9 mouse cellular contexts compared by ENCODE assay signal in genomic region chr8:104540710-104541514, GRCm38 (mm10). TPM values are rescaled to one million over a fixed set of nuclear protein-coding genes. Genes with fewer than 3 reads are reported as not detected.
DNase-seq lines count a peak whose midpoint lies in the region; ATAC-seq and TF ChIP-seq lines count a peak whose summit lies in the region.
"Had no signal": no experiment of that assay in that cellular context is flagged by ENCODE, and none has a peak within 500 bp of the region (broad histone marks: within the 10 kb centered on the region; RNA-seq: fewer than 3 reads in every experiment).

No protein-coding gene starts in this region.

- H3K4me2 ChIP-seq in liver, embryonic 11.5 days, result peak overlapping the region; percentile 84

- peak overlapping the region; percentile 82 for H3K4me3 ChIP-seq in gastrocnemius, adult 2 months
- peak overlapping the region; percentile 62 for H3K4me3 ChIP-seq in forebrain, embryonic 10.5 days
- H3K4me3 ChIP-seq in liver, embryonic 11.5 days (ENCODE audit: low read depth, low read length), result peak overlapping the region; percentile 51

- DNase-seq in gastrocnemius, adult 2 months, result peak; percentile 32
- no peak for DNase-seq in gastrocnemius, postnatal 4 days (ENCODE audit: low spot score in 2 of 2)
- DNase-seq in adrenal gland, postnatal 14 days, result peak; percentile 34
- DNase-seq in forebrain, embryonic 10.5 days (ENCODE audit: extremely low spot score, low spot score), result no peak
- DNase-seq in liver, embryonic 11.5 days (ENCODE audit: low spot score), result no peak
- peak; percentile 9 for DNase-seq in retina, postnatal 7 days (ENCODE audit: low read depth, low spot score)
- DNase-seq in spleen, postnatal 36 days (ENCODE audit: low spot score in 2 of 2), result no peak

- H3K9me3 ChIP-seq in forebrain, embryonic 10.5 days, result no peaks in the 10 kb centered on the region
- no peaks in the 10 kb centered on the region for H3K9me3 ChIP-seq in liver, embryonic 11.5 days (ENCODE audit: control insufficient read depth, low read length)

- intact Hi-C loops in gastrocnemius, adult 2 months (cut with DNase I), result no loop called here

- TF ChIP-seq CTCF in gastrocnemius, adult 2 months (IDR thresholded peaks at IDR 0.05), result no peak

- WGBS in forebrain, embryonic 10.5 days, result under 1% methylated on average over 76 of the region's 76 CpGs
- WGBS in liver, embryonic 11.5 days, result under 1% methylated on average over 71 of the region's 76 CpGs

- peaks cover 21% of the 10 kb centered on the region for H3K4me1 ChIP-seq in forebrain, embryonic 10.5 days
- peaks cover 5% of the 10 kb centered on the region; the same call in 1 of the 2 replicates for H3K4me1 ChIP-seq in liver, embryonic 11.5 days (replicated peaks; ENCODE audit: control insufficient read depth, insufficient read depth, low read length)

- H3K27ac ChIP-seq in gastrocnemius, adult 2 months, result peak overlapping the region; percentile 52; the same call in 1 of the 2 replicates
- peak overlapping the region; percentile 46; the same call in 1 of the 2 replicates for H3K27ac ChIP-seq in forebrain, embryonic 10.5 days
- H3K27ac ChIP-seq in liver, embryonic 11.5 days (ENCODE audit: low read depth, low read length), result no peak overlapping the region

- H3K36me3 ChIP-seq in forebrain, embryonic 10.5 days (replicated peaks), result no peaks in the 10 kb centered on the region
- no peaks in the 10 kb centered on the region for H3K36me3 ChIP-seq in liver, embryonic 11.5 days (ENCODE audit: control insufficient read depth, insufficient read depth, low read length)

- no peak overlapping the region for H3K9ac ChIP-seq in liver, embryonic 11.5 days (ENCODE audit: low read depth, low read length)

- ATAC-seq in inflammation-experienced regulatory T-cells, adult 6 months, result peak; percentile 21
- ATAC-seq in liver, embryonic 11.5 days (replicated peaks; ENCODE audit: low FRiP score), result peak; percentile 38; the same call in 1 of the 2 replicates

- peaks cover 85% of the 10 kb centered on the region for H3K27me3 ChIP-seq in forebrain, embryonic 10.5 days (ENCODE audit: poor library complexity, severe bottlenecking)
- H3K27me3 ChIP-seq in liver, embryonic 11.5 days (replicated peaks; ENCODE audit: control insufficient read depth, insufficient read depth, low read length), result peaks cover 67% of the 10 kb centered on the region

RNA-seq across cellular contexts. Expression of gene Car7, which starts 6.4 kb away (rescaled TPM):
- under 1 TPM; 0.98 to 0.99 TPM for total RNA-seq in gastrocnemius, adult 2 months (2021)
- under 1 TPM; 0.64 to 0.80 TPM for total RNA-seq in gastrocnemius, postnatal 4 days (2021)
- total RNA-seq in adrenal gland, postnatal 14 days (2021), result 4.0 and 4.1 TPM in 2 replicates
- polyA plus RNA-seq in forebrain, embryonic 10.5 days (2016; fragmentation: Nextera tagmentation; extraction: Ambion mirVana), result 1.1 and 1.3 TPM in 2 replicates
- 1 to 10 TPM; 3.3 to 5.5 (median 5.3) TPM for polyA plus RNA-seq in inflammation-experienced regulatory T-cells, adult 6 months (2017; shearing (Covaris generic))
- polyA plus RNA-seq in liver, embryonic 11.5 days (2014; fragmentation: Nextera tagmentation; extraction: Ambion mirVana), result 2.1 and 2.3 TPM in 2 replicates

RNA-seq across cellular contexts. Expression of gene Nae1, which starts 6.5 kb away (rescaled TPM):
- total RNA-seq in gastrocnemius, adult 2 months (2021), result 10 to 100 TPM; 26.1 to 28.3 TPM
- 10 to 100 TPM; 34.8 to 41.8 TPM for total RNA-seq in gastrocnemius, postnatal 4 days (2021)
- 30.2 and 31.1 TPM in 2 replicates for total RNA-seq in adrenal gland, postnatal 14 days (2021)
- polyA plus RNA-seq in forebrain, embryonic 10.5 days (2016; fragmentation: Nextera tagmentation; extraction: Ambion mirVana), result 133 and 146 TPM in 2 replicates
- polyA plus RNA-seq in inflammation-experienced regulatory T-cells, adult 6 months (2017; shearing (Covaris generic)), result 100 to 1,000 TPM in 1 of 3 experiments, 10 to 100 TPM in 2; 80.0 to 101 (median 91.5) TPM
- 77.3 and 77.7 TPM in 2 replicates for polyA plus RNA-seq in liver, embryonic 11.5 days (2014; fragmentation: Nextera tagmentation; extraction: Ambion mirVana)

RNA-seq across cellular contexts. Expression of gene Terb1, which starts 31.2 kb away (rescaled TPM):
- total RNA-seq in gastrocnemius, adult 2 months (2021), result not detected
- total RNA-seq in gastrocnemius, postnatal 4 days (2021), result under 1 TPM; 0.22 to 0.36 TPM
- total RNA-seq in adrenal gland, postnatal 14 days (2021), result 0.23 TPM in 1 of 2 replicates, not detected in the other
- 0.10 TPM in 2 replicates for polyA plus RNA-seq in forebrain, embryonic 10.5 days (2016; fragmentation: Nextera tagmentation; extraction: Ambion mirVana)
- not detected for polyA plus RNA-seq in inflammation-experienced regulatory T-cells, adult 6 months (2017; shearing (Covaris generic))
- 0.05 TPM in 1 of 2 replicates, not detected in the other for polyA plus RNA-seq in liver, embryonic 11.5 days (2014; fragmentation: Nextera tagmentation; extraction: Ambion mirVana)
- total RNA-seq: heart, postnatal 36 days had no signal

RNA-seq across cellular contexts. Expression of gene Pdp2, which starts 50.3 kb away (rescaled TPM):
- 1 to 10 TPM; 4.0 to 4.6 TPM for total RNA-seq in gastrocnemius, adult 2 months (2021)
- 1 to 10 TPM; 5.9 to 6.9 TPM for total RNA-seq in gastrocnemius, postnatal 4 days (2021)
- total RNA-seq in adrenal gland, postnatal 14 days (2021), result 37.2 and 38.0 TPM in 2 replicates
- 14.2 and 14.6 TPM in 2 replicates for polyA plus RNA-seq in forebrain, embryonic 10.5 days (2016; fragmentation: Nextera tagmentation; extraction: Ambion mirVana)
- polyA plus RNA-seq in inflammation-experienced regulatory T-cells, adult 6 months (2017; shearing (Covaris generic)), result 10 to 100 TPM; 13.9 to 19.6 (median 17.5) TPM
- 10.6 and 11.1 TPM in 2 replicates for polyA plus RNA-seq in liver, embryonic 11.5 days (2014; fragmentation: Nextera tagmentation; extraction: Ambion mirVana)

Comparison
In these comparisons a context has a peak if more than half of its experiments do, and no peak if none do; other contexts are left out.
1. DNase-seq: peak in gastrocnemius, adult 2 months (single experiment), adrenal gland, postnatal 14 days (single experiment) and retina, postnatal 7 days (single experiment); none in gastrocnemius, postnatal 4 days (0 of 2), forebrain, embryonic 10.5 days (single experiment), liver, embryonic 11.5 days (single experiment) and spleen, postnatal 36 days (0 of 2).
2. Peak in every context shown above with its lines, with median percentiles within 50 percentile points of each other: H3K4me3 ChIP-seq.